Mouse (Mus musculus): ENCODE measurements at regions not wholly inside any gene's neighbourhood (a gene's known extent, or its start where the extent isn't known, plus 50 kb on each side); places are given as distances from the start of the nearest gene placed in this dataset.
A peak's percentile ranks its signal among the peaks of the same experiment; 100 is the strongest.

- Histone ChIP-seq H3K9ac (ENCODE audit: insufficient read depth, low read depth) (no peak overlapping the region), H3K4me1 (ENCODE audit: control insufficient read depth in 1 of 2, insufficient read depth in 2 of 2) (peaks cover 5 to 6% of the 10 kb centered on the region in 2 experiments; a peak in 2 of 4 replicates), H3K27me3 (replicated peaks) (peaks cover 61% of the 10 kb centered on the region), H3K9me3 (replicated peaks; ENCODE audit: low read length) (peaks cover 4% of the 10 kb centered on the region), H3K27ac (ENCODE audit: insufficient read depth, low read depth) (no peak overlapping the region), H3K4me2 (ENCODE audit: insufficient read depth, low read depth, poor library complexity, severe bottlenecking) (no peak overlapping the region), H3K4me3 (replicated peaks in 1 of 3; ENCODE audit: low read depth in 2 of 3, low read length in 2 of 3, poor library complexity in 1 of 3) (no peak overlapping the region), H3K79me2 (replicated peaks; ENCODE audit: control insufficient read depth, extremely low read depth, insufficient read depth, poor library complexity, severe bottlenecking) (no peaks in the 10 kb centered on the region), H3K36me3 (replicated peaks in 1 of 2; ENCODE audit: control insufficient read depth in 1 of 2, insufficient read depth in 1 of 2, low read length in 1 of 2) (no peaks in the 10 kb centered on the region)
- no peak for TF ChIP-seq TCF12 (IDR thresholded peaks at IDR 0.05; ENCODE audit: low read depth, low read length)
- TF ChIP-seq MAFK (IDR thresholded peaks at IDR 0.05; ENCODE audit: insufficient replicate concordance, low read length) = no peak
- no peak for TF ChIP-seq USF1 (IDR thresholded peaks at IDR 0.05; ENCODE audit: low read depth, low read length)
- peak; percentile 50; the same call in 1 of the 2 replicates for TF ChIP-seq BHLHE40 (IDR thresholded peaks at IDR 0.05; ENCODE audit: low read depth, low read length)
- TF ChIP-seq JUND (conservative IDR thresholded peaks at IDR 0.05; ENCODE audit: low read depth, low read length) = peak; percentile 54; the same call in 1 of the 2 replicates
- TF ChIP-seq KAT2A (IDR thresholded peaks at IDR 0.05; ENCODE audit: insufficient replicate concordance, low read length) = no peak
- TF ChIP-seq IRF4 (IDR thresholded peaks at IDR 0.05; ENCODE audit: low read depth, low read length) = peak; percentile 81
- TF ChIP-seq TBP (conservative IDR thresholded peaks at IDR 0.05; ENCODE audit: low read depth, low read length) = no peak
- no peak for TF ChIP-seq MXI1 (IDR thresholded peaks at IDR 0.05; ENCODE audit: low read depth, low read length)
- TF ChIP-seq ZNF384 (IDR thresholded peaks at IDR 0.05; ENCODE audit: low read depth, low read length) = no peak
- TF ChIP-seq EP300 (IDR thresholded peaks at IDR 0.05; ENCODE audit: low read length) = peak; percentile 62
- TF ChIP-seq JUN (IDR thresholded peaks at IDR 0.05; ENCODE audit: insufficient read depth, low read depth, low read length) = peak; percentile 19; the same call in 1 of the 2 replicates
- no peak for TF ChIP-seq NELFE (IDR thresholded peaks at IDR 0.05; ENCODE audit: low read depth, low read length)
- dilution Hi-C loops (cut with MboI; ENCODE audit: extremely low pct_ligation_motif_present, extremely low pct_unique_long_range_greater_than_20kb, low sequenced_read_pairs) = no loop called here
- peak; percentile 16 for DNase-seq (ENCODE audit: extremely low read depth)
- in situ Hi-C loops (cut with MboI; ENCODE audit: low pct_ligation_motif_present, low pct_unique_long_range_greater_than_20kb, low sequenced_read_pairs) = no loop called here
Measured at GRCm38 (mm10) chr4:131100093-131100795, 156.1 kb downstream of the Matn1 start.

- TF ChIP-seq EP300 (IDR thresholded peaks at IDR 0.05; ENCODE audit: low read length) = no peak
- TF ChIP-seq SMC3 (IDR thresholded peaks at IDR 0.05; ENCODE audit: low read depth, low read length) = no peak
- no peak for TF ChIP-seq BHLHE40 (IDR thresholded peaks at IDR 0.05; ENCODE audit: low read depth, low read length)
- no peak for TF ChIP-seq IRF4 (IDR thresholded peaks at IDR 0.05; ENCODE audit: low read depth, low read length)
- no peak for TF ChIP-seq MXI1 (IDR thresholded peaks at IDR 0.05; ENCODE audit: low read depth, low read length)
- TF ChIP-seq JUN (IDR thresholded peaks at IDR 0.05; ENCODE audit: insufficient read depth, low read depth, low read length) = no peak
- TF ChIP-seq ZMIZ1 (IDR thresholded peaks at IDR 0.05; ENCODE audit: low read depth, low read length) = no peak
- TF ChIP-seq RCOR1 (conservative IDR thresholded peaks at IDR 0.05; ENCODE audit: low read depth, low read length) = no peak
- no peak for TF ChIP-seq HCFC1 (IDR thresholded peaks at IDR 0.05; ENCODE audit: low read depth, low read length)
- no peak for TF ChIP-seq CTCF (conservative IDR thresholded peaks at IDR 0.05 in 1 of 2, IDR thresholded peaks at IDR 0.05 in 1 of 2; ENCODE audit: low read depth in 2 of 2, low read length in 2 of 2)
- TF ChIP-seq NELFE (IDR thresholded peaks at IDR 0.05; ENCODE audit: low read depth, low read length) = no peak
- no peak for TF ChIP-seq NRF1 (IDR thresholded peaks at IDR 0.05; ENCODE audit: low read depth, low read length)
- TF ChIP-seq PAX5 (IDR thresholded peaks at IDR 0.05; ENCODE audit: low read length) = no peak
- no peak for TF ChIP-seq POLR2AphosphoS2 (IDR thresholded peaks at IDR 0.05; ENCODE audit: low read depth, low read length)
- Histone ChIP-seq H3K27ac (ENCODE audit: insufficient read depth, low read depth) (no peak overlapping the region), H3K9me3 (replicated peaks; ENCODE audit: low read length) (peaks cover 4% of the 10 kb centered on the region), H3K4me1 (ENCODE audit: control insufficient read depth in 1 of 2, insufficient read depth in 2 of 2) (peaks cover 5 to 6% of the 10 kb centered on the region in 2 experiments; a peak in 2 of 4 replicates), H3K4me2 (ENCODE audit: insufficient read depth, low read depth, poor library complexity, severe bottlenecking) (no peak overlapping the region), H3K27me3 (replicated peaks) (peaks cover 63% of the 10 kb centered on the region), H3K9ac (ENCODE audit: insufficient read depth, low read depth) (no peak overlapping the region), H3K4me3 (replicated peaks in 1 of 3; ENCODE audit: low read depth in 2 of 3, low read length in 2 of 3, poor library complexity in 1 of 3) (no peak overlapping the region), H3K79me2 (replicated peaks; ENCODE audit: control insufficient read depth, extremely low read depth, insufficient read depth, poor library complexity, severe bottlenecking) (no peaks in the 10 kb centered on the region), H3K36me3 (replicated peaks in 1 of 2; ENCODE audit: control insufficient read depth in 1 of 2, insufficient read depth in 1 of 2, low read length in 1 of 2) (no peaks in the 10 kb centered on the region)
- DNase-seq (ENCODE audit: extremely low read depth) = no peak
- dilution Hi-C loops (cut with MboI; ENCODE audit: extremely low pct_ligation_motif_present, extremely low pct_unique_long_range_greater_than_20kb, low sequenced_read_pairs) = no loop called here
- in situ Hi-C loops (cut with MboI; ENCODE audit: low pct_ligation_motif_present, low pct_unique_long_range_greater_than_20kb, low sequenced_read_pairs) = no loop called here
Measured at GRCm38 (mm10) chr4:131100796-131101156, 156.6 kb downstream of the Matn1 start.

Measured in CH12.LX (cell line).